Mouse (Mus musculus): ENCODE data around the gene Ninj1.

- TF ChIP-seq USF1 (IDR thresholded peaks at IDR 0.05; ENCODE audit: low read depth) (no peak), CTCF (IDR thresholded peaks at IDR 0.05; ENCODE audit: control insufficient read depth, insufficient read depth, insufficient read length) (no peak), MAX (IDR thresholded peaks at IDR 0.05) (no peak), CEBPB (IDR thresholded peaks at IDR 0.05; ENCODE audit: low read depth) (no peak)
Measured at GRCm38 (mm10) chr13:49181411-49181984, 5.8 kb upstream of the Ninj1 start.

Measured in C2C12 (cell line).